Mouse (Mus musculus) forebrain, embryonic 15.5 days (tissue): ENCODE data around the gene Akna. TPM values are rescaled to one million over a fixed set of nuclear protein-coding genes. Genes with fewer than 3 reads are reported as not detected.

Source experiments
- ATAC-seq: fragments of 200-750 bp; cut with Nextera tagmentation; replicated peaks from 2 replicates; pipeline ENCODE4 v1.8.0; 2017; ENCODE audit warnings: mild to moderate bottlenecking, moderate TSS enrichment, moderate library complexity
- H3K27ac ChIP-seq: fragments of 300-500 bp; sonication (generic); replicated peaks from 2 replicates; pipeline ENCODE4 v1.5.1; 2015; ENCODE audit warnings: mild to moderate bottlenecking, inconsistent platforms
- H3K27me3 ChIP-seq: fragments of 300-500 bp; sonication (generic); 2 replicates; pipeline ENCODE4 v1.6.1; 2015; ENCODE audit warnings: inconsistent platforms
- H3K36me3 ChIP-seq: fragments of 300-500 bp; sonication (generic); 2 replicates; pipeline ENCODE4 v1.6.1; 2015; ENCODE audit warnings: mild to moderate bottlenecking, inconsistent platforms
- H3K4me1 ChIP-seq: fragments of 300-500 bp; sonication (generic); 2 replicates; pipeline ENCODE4 v1.6.1; 2015; ENCODE audit warnings: inconsistent platforms
- H3K4me2 ChIP-seq: fragments of 300-500 bp; sonication (generic); replicated peaks from 2 replicates; pipeline ENCODE4 v1.6.1; 2015; ENCODE audit warnings: mild to moderate bottlenecking, inconsistent platforms
- H3K4me3 ChIP-seq: fragments of 300-500 bp; sonication (generic); 2 replicates; pipeline ENCODE4 v1.5.1; 2015; ENCODE audit warnings: mild to moderate bottlenecking, inconsistent platforms
- H3K9ac ChIP-seq: fragments of 300-500 bp; sonication (generic); replicated peaks from 2 replicates; pipeline ENCODE4 v1.6.1; 2015; ENCODE audit warnings: mild to moderate bottlenecking, inconsistent platforms
- H3K9me3 ChIP-seq: fragments of 300-500 bp; sonication (generic); 2 replicates; pipeline ENCODE4 v1.6.1; 2016; ENCODE audit warnings: inconsistent platforms
- WGBS: fragments of 180-500 bp; shearing (Covaris S2); methylation state at CpG from one replicate; pipeline ENCODE4 v1.1.7; 2015; ENCODE audit warnings: mixed read lengths; 5-methylcytosine and 5-hydroxymethylcytosine counted together
- polyA plus RNA-seq: library from polyadenylated mRNA; unstranded; fragments of >200 nt; fragmentation: Nextera tagmentation; extraction: Ambion mirVana; gene quantifications from 2 replicates; pipeline ENCODE4 v1.2.1, GENCODE M21; 2015

Akna gene
- polyA plus RNA-seq, 1 experiment from 2014 or later: 12.4 TPM

DNA sequence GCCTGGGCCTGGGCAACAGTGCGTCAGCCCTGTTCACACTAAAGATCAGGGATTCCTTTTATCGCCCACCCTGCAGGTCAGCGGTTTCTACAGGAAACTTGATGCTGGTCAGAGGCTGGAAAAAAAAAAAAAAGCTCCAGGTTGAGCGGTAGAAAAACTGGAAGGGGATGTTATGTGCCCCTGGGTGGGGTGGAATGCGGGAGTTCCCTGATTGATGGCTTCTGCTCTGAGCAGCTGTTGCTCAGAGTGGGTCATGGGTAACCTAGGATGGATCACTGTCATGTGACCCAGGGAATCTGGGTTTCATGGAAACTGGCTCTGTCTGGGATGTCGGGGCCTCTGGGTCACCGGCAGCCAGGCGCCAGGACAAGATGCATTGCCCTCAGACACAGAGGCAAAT is 23.2 kb upstream of the Akna start:
- ATAC-seq: no peak
- no peak overlapping the region for H3K4me2 ChIP-seq
- H3K9ac ChIP-seq: no peak overlapping the region
- no peaks in the 10 kb centered on the region for H3K9me3 ChIP-seq
- H3K4me3 ChIP-seq: no peak overlapping the region
- H3K4me1 ChIP-seq: no peaks in the 10 kb centered on the region
- H3K36me3 ChIP-seq: no peaks in the 10 kb centered on the region
- H3K27ac ChIP-seq: no peak overlapping the region
- 86% methylated on average over 8 of the region's 8 CpGs for WGBS
- H3K27me3 ChIP-seq: no peaks in the 10 kb centered on the region

GRCm38 (mm10) chr4:63423811-63424210 is 20.7 kb upstream of the Akna start:
- H3K27me3 ChIP-seq: no peaks in the 10 kb centered on the region
- peaks cover 8% of the 10 kb centered on the region; the same call in 1 of the 2 replicates for H3K4me1 ChIP-seq
- no peak overlapping the region for H3K9ac ChIP-seq
- H3K27ac ChIP-seq: no peak overlapping the region
- no peaks in the 10 kb centered on the region for H3K36me3 ChIP-seq
- H3K9me3 ChIP-seq: no peaks in the 10 kb centered on the region
- no peak overlapping the region for H3K4me3 ChIP-seq
- WGBS: 28% methylated on average over 5 of the region's 5 CpGs
- no peak overlapping the region for H3K4me2 ChIP-seq
- ATAC-seq: no peak

- Histone ChIP-seq H3K27ac (no peak overlapping the region), H3K9me3 (no peaks in the 10 kb centered on the region), H3K9ac (no peak overlapping the region), H3K4me3 (no peak overlapping the region), H3K4me2 (no peak overlapping the region), H3K4me1 (peaks cover 8% of the 10 kb centered on the region; the same call in 1 of the 2 replicates), H3K36me3 (no peaks in the 10 kb centered on the region), H3K27me3 (no peaks in the 10 kb centered on the region)
- no peak for ATAC-seq
- 73% methylated on average over 1 of the region's 1 CpGs for WGBS
Observed at GRCm38 (mm10) chr4:63423231-63423630, 20.1 kb upstream of the Akna start.

- Histone ChIP-seq H3K4me1 (peaks cover 18% of the 10 kb centered on the region), H3K9me3 (no peaks in the 10 kb centered on the region), H3K27ac (no peak overlapping the region), H3K4me2 (no peak overlapping the region), H3K27me3 (no peaks in the 10 kb centered on the region), H3K4me3 (no peak overlapping the region), H3K36me3 (no peaks in the 10 kb centered on the region), H3K9ac (no peak overlapping the region)
- WGBS: 51% methylated on average over 14 of the region's 14 CpGs
- no peak for ATAC-seq
Observed at GRCm38 (mm10) chr4:63420143-63420920, 17.2 kb upstream of the Akna start.

DNA sequence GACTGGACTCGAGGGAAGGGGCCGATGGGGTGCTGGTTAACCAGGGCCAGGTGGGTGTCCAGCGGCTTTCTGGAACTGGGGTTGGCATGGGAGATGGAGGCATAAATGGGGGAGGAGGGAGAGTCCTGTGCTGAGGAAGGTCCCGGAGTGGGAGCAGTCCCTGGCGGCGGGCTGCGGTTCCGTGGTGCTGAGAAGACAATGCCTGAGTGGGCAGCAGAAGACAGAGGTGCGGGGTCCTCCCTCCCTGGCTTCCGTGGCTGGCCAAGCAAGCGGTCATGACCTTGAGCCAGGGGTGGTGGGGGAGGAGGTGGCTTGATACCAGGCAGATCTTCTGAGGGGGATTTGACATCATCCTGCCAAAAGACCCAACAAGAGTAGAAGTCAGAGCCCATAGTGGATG is 15.1 kb upstream of the Akna start:
- ATAC-seq: no peak
- Histone ChIP-seq H3K27me3 (no peaks in the 10 kb centered on the region), H3K4me1 (peaks cover 18% of the 10 kb centered on the region), H3K4me3 (no peak overlapping the region), H3K9me3 (no peaks in the 10 kb centered on the region), H3K9ac (no peak overlapping the region), H3K4me2 (no peak overlapping the region), H3K36me3 (no peaks in the 10 kb centered on the region), H3K27ac (no peak overlapping the region)
- 89% methylated on average over 11 of the region's 11 CpGs for WGBS

GRCm38 (mm10) chr4:63417318-63417957 is 14.3 kb upstream of the Akna start:
- 15% methylated on average over 9 of the region's 9 CpGs for WGBS
- Histone ChIP-seq H3K27ac (no peak overlapping the region), H3K4me1 (peaks cover 18% of the 10 kb centered on the region), H3K27me3 (no peaks in the 10 kb centered on the region), H3K4me3 (no peak overlapping the region), H3K36me3 (no peaks in the 10 kb centered on the region), H3K9me3 (no peaks in the 10 kb centered on the region), H3K4me2 (no peak overlapping the region), H3K9ac (no peak overlapping the region)
- peak; percentile 78 for ATAC-seq

DNA sequence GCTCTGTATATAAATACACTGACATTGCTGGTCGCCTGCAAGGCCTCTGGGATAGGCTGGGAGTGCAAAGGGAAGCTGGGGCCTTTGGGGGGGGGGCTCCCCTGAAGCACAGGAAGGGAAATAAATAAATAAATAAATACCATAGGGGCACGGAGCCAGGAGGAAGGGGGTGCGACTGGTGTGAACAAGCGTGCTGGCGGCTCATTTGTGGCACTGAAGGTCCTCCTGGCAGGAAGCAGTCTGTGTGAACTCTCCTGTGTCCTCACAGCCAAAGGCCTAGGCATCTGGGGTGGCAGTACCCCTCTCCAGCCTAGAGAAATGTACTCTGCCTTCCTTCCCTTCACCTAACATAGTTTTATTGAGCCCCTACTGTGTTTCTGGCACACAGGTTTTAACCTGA is 11.8 kb upstream of the Akna start:
- H3K4me1 ChIP-seq: peaks cover 17% of the 10 kb centered on the region
- no peak overlapping the region for H3K4me2 ChIP-seq
- no peaks in the 10 kb centered on the region for H3K9me3 ChIP-seq
- 74% methylated on average over 5 of the region's 5 CpGs for WGBS
- ATAC-seq: no peak
- no peak overlapping the region for H3K27ac ChIP-seq
- H3K4me3 ChIP-seq: no peak overlapping the region
- H3K36me3 ChIP-seq: no peaks in the 10 kb centered on the region
- H3K27me3 ChIP-seq: no peaks in the 10 kb centered on the region
- no peak overlapping the region for H3K9ac ChIP-seq

DNA sequence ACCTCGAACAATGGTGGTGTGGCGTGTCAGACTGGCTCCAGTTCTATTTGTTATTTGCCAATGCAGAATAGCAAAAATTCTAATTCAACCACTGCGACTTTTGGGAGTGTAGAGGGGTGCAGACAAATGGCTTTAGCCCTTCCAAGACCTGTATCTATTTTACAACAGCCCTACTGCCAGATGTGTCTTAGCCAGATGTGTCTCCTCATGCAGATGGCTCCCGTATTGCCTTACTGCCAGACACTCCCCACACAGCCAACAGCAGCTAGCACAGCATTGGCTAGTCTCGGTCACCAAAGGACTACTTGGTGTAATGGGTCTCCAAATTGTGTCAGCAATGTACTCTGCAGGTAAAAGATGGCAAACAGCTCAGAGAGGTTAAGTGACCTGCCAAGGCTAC is 8.1 kb upstream of the Akna start:
- Histone ChIP-seq H3K4me3 (0 out of 2 replicates have a peak overlapping the region, but pooled peaks have one; percentile 85), H3K4me1 (peaks cover 40% of the 10 kb centered on the region), H3K9ac (no peak overlapping the region), H3K27me3 (no peaks in the 10 kb centered on the region), H3K27ac (no peak overlapping the region), H3K36me3 (no peaks in the 10 kb centered on the region), H3K4me2 (peak overlapping the region; percentile 99; the same call in 1 of the 2 replicates), H3K9me3 (no peaks in the 10 kb centered on the region)
- no peak for ATAC-seq
- WGBS: 69% methylated on average over 5 of the region's 5 CpGs

DNA sequence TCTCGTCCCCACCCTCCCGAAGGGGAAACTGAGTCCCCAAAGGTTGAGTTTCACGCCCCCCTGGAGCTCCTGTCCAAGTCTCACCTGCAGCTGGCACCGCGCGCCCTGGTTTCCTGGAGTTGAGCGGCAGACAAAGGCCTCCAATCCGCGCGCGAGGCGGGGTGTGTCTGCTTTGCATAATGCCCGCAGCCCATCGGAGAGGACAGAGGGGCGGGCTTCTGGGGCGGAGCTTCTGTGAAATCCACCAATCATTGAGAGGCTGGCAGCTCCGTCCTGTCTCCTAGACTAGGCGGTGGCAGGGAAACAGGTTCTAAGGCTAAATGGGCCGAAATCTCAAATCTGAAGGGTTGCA is 7.4 kb upstream of the Akna start:
- Histone ChIP-seq H3K27me3 (no peaks in the 10 kb centered on the region), H3K9ac (peak overlapping the region; percentile 66), H3K4me2 (peak overlapping the region; percentile 99), H3K9me3 (no peaks in the 10 kb centered on the region), H3K36me3 (no peaks in the 10 kb centered on the region), H3K27ac (peak overlapping the region; percentile 86), H3K4me1 (peaks cover 47% of the 10 kb centered on the region), H3K4me3 (peak overlapping the region; percentile 85)
- WGBS: under 1% methylated on average over 19 of the region's 19 CpGs
- peak; percentile 91 for ATAC-seq

DNA sequence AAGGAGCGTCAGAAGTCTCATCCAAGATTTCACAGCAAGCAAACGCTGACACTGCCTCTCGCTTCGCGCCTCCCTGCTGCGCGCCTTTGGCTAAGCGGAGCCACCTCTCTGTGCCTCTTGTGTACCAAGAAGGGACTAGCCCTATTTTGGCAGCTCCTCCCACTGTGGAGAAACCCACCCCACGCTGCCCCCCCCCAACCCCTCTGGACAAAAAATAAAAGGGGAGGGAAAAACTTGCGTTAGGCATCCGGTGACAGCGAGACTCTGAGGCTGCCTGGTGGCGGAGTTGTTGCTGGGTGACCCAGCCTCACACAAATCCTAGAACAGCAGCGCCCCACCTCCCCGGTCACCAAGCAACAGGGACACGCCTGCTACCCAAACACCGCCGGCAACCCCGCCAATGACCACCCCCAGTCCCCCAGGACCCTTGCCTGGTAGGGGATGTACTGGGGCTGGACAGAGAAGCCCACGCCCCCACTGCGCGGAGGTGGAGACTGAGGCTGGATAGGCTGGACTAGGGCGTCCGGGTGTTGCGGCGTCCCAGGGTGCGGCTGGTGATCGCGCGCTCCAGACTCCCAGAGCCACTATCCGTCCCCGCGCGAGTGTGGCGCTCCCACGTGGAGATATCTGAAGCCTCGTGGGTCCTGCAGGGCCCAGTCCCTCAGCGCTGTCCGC is 6.9 kb upstream of the Akna start:
- under 1% methylated on average over 39 of the region's 39 CpGs for WGBS
- peak; percentile 71 for ATAC-seq
- H3K9me3 ChIP-seq: no peaks in the 10 kb centered on the region

DNA sequence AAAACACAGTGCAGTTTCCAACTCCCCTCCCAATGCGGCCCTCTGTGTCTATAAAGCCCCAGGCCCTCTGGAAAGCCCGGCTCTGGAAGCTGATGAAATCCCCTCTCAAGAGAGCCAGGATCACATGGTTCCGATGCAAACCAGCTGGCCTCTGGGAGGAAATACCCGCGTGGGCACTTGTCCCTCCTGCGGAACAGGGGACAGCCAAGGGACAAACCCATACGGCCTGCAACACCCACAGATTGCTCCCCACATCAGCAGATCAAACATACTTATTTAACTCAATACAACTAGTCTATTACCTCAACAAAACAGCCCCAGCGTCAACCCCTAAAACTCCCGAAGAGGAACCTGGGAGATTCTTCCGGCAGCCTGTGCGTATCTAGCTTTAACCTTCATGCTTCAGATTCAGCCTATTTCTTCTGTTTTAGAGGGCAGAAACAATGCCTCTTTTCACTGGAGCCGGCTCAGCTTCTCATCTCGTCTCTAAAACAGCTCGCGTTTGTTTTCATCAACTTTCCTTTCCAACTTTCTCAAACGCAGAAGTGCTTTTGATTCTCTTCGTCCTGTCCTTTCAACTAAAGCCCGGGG is 6.3 kb upstream of the Akna start:
- Histone ChIP-seq H3K27me3 (no peaks in the 10 kb centered on the region), H3K9me3 (no peaks in the 10 kb centered on the region), H3K36me3 (no peaks in the 10 kb centered on the region), H3K4me2 (peak overlapping the region; percentile 99), H3K4me3 (peak overlapping the region; percentile 85), H3K9ac (peak overlapping the region; percentile 66), H3K4me1 (peaks cover 58% of the 10 kb centered on the region), H3K27ac (peak overlapping the region; percentile 86)
- WGBS: under 1% methylated on average over 18 of the region's 18 CpGs
- no peak for ATAC-seq

More for the DNA sequence above, 6.9 kb upstream of the Akna start:
- peak overlapping the region; percentile 66 for H3K9ac ChIP-seq
- peak overlapping the region; percentile 85 for H3K4me3 ChIP-seq
- H3K4me2 ChIP-seq: peak overlapping the region; percentile 99
- peaks cover 52% of the 10 kb centered on the region for H3K4me1 ChIP-seq
- peak overlapping the region; percentile 86 for H3K27ac ChIP-seq
- H3K36me3 ChIP-seq: no peaks in the 10 kb centered on the region
- no peaks in the 10 kb centered on the region for H3K27me3 ChIP-seq

GRCm38 (mm10) chr4:63408649-63409048 is 5.5 kb upstream of the Akna start:
- ATAC-seq: peak; percentile 44
- Histone ChIP-seq H3K27ac (peak overlapping the region; percentile 86), H3K9me3 (no peaks in the 10 kb centered on the region), H3K4me1 (peaks cover 66% of the 10 kb centered on the region), H3K9ac (peak overlapping the region; percentile 66), H3K36me3 (no peaks in the 10 kb centered on the region), H3K4me2 (peak overlapping the region; percentile 99), H3K27me3 (no peaks in the 10 kb centered on the region), H3K4me3 (peak overlapping the region; percentile 85)
- WGBS: 6% methylated on average over 8 of the region's 8 CpGs
